18 mouse cellular contexts compared by ENCODE assay signal in the genomic region with DNA sequence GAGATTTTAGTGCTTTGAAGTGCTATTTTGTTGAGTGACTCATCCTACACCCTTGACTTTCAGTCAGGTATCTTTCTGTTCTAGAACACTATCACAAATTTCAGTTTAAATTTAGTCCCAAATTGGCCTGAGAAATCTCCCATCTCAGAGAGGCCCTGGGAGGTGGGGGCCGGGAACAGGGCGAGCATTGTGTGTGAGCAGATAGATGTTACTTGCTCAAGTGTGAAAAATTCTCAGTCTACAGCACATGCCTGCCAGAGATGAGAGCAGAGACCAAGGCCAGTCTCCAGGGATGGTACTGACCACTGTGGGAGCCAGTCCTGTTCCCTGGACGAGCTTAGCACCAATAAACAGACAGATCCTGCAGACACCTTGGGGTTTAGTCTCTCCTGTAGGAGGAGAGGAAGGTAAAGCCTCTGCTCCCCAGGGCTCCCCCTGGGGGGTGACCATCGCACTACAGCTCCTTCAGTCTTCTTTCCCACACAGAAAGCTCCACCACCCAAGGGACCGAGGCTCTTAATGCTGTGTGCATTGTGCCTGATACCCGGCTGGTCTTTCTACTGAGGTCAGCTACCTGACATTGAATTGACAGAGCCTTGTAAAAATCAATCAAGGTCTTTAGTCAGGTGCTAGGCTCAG.
DNase-seq lines count a peak whose midpoint lies in the region; ATAC-seq lines count a peak whose summit lies in the region.
"Had no signal": no experiment of that assay in that cellular context is flagged by ENCODE, and none has a peak within 500 bp of the region (broad histone marks: within the 10 kb centered on the region; RNA-seq: fewer than 3 reads in every experiment).

No protein-coding gene starts in this region.

- H3K27me3 ChIP-seq in midbrain, embryonic 15.5 days (replicated peaks) = no peaks in the 10 kb centered on the region
- H3K27me3 ChIP-seq: heart, embryonic 13.5 days; hindbrain, embryonic 13.5 days had no signal

- no peaks in the 10 kb centered on the region for H3K4me1 ChIP-seq in midbrain, embryonic 15.5 days
- H3K4me1 ChIP-seq: heart, embryonic 13.5 days; limb, embryonic 10.5 days; megakaryocyte, embryonic 14.5 days had no signal

- no peak overlapping the region for H3K4me3 ChIP-seq in midbrain, embryonic 15.5 days
- H3K4me3 ChIP-seq: forebrain, embryonic 10.5 days; heart, embryonic 13.5 days; hindbrain, embryonic 13.5 days; limb, embryonic 10.5 days; megakaryocyte, embryonic 14.5 days; myocyte had no signal

- no peaks in the 10 kb centered on the region for H3K9me3 ChIP-seq in midbrain, embryonic 15.5 days
- H3K9me3 ChIP-seq: forebrain, embryonic 10.5 days; heart, embryonic 13.5 days; hindbrain, embryonic 13.5 days; limb, embryonic 10.5 days; megakaryocyte, embryonic 14.5 days had no signal

- DNase-seq in heart, postnatal 14 days = peak; percentile 4 to 7
- DNase-seq in heart, adult 9 months (ENCODE audit: low spot score in 2 of 2) = no peak
- peak; percentile 9 for DNase-seq in urinary bladder, postnatal 14 days (ENCODE audit: low spot score)
- DNase-seq in urinary bladder, postnatal 25 days (ENCODE audit: low spot score) = no peak
- DNase-seq in naive thymus-derived CD4-positive, alpha-beta T cell, adult 2 months (ENCODE audit: low read depth) = peak; percentile 68
- DNase-seq in thymus, postnatal 4 days = peak; percentile 74
- DNase-seq in urinary bladder, postnatal 10 days (ENCODE audit: low spot score) = no peak
- DNase-seq: cerebellum, adult 2 months; gastrocnemius, postnatal 10 days; lung, adult 18-20 months had no signal

- intact Hi-C loops in heart, postnatal 14 days (cut with DNase I) = no loop called here

- no peak overlapping the region for H3K27ac ChIP-seq in midbrain, embryonic 15.5 days
- H3K27ac ChIP-seq: forebrain, embryonic 10.5 days; heart, embryonic 13.5 days; hindbrain, embryonic 13.5 days; limb, embryonic 10.5 days had no signal

- no peaks in the 10 kb centered on the region for H3K36me3 ChIP-seq in midbrain, embryonic 15.5 days (replicated peaks)
- H3K36me3 ChIP-seq: forebrain, embryonic 10.5 days; heart, embryonic 13.5 days; hindbrain, embryonic 13.5 days; limb, embryonic 10.5 days had no signal

- 74% methylated on average over 6 of the region's 6 CpGs for WGBS in midbrain, embryonic 15.5 days

- H3K9ac ChIP-seq in midbrain, embryonic 15.5 days = no peak overlapping the region
- H3K9ac ChIP-seq: heart, embryonic 13.5 days; hindbrain, embryonic 13.5 days had no signal

- no peak for ATAC-seq in midbrain, embryonic 15.5 days (replicated peaks)
- ATAC-seq: activated CD4-positive, CD25-positive, alpha-beta regulatory T cell, adult 4 months had no signal

- H3K4me2 ChIP-seq in midbrain, embryonic 15.5 days = no peak overlapping the region
- H3K4me2 ChIP-seq: heart, embryonic 13.5 days; hindbrain, embryonic 13.5 days had no signal

Comparison
In these comparisons a context has a peak if more than half of its experiments do, and no peak if none do; other contexts are left out.
1. DNase-seq: peak in heart, postnatal 14 days (2 of 2), urinary bladder, postnatal 14 days (single experiment), naive thymus-derived CD4-positive, alpha-beta T cell, adult 2 months (single experiment) and thymus, postnatal 4 days (single experiment); none in heart, adult 9 months (0 of 2), urinary bladder, postnatal 25 days (single experiment) and urinary bladder, postnatal 10 days (single experiment).